Mouse (Mus musculus): ENCODE results near the gene Hadh.

DNA sequence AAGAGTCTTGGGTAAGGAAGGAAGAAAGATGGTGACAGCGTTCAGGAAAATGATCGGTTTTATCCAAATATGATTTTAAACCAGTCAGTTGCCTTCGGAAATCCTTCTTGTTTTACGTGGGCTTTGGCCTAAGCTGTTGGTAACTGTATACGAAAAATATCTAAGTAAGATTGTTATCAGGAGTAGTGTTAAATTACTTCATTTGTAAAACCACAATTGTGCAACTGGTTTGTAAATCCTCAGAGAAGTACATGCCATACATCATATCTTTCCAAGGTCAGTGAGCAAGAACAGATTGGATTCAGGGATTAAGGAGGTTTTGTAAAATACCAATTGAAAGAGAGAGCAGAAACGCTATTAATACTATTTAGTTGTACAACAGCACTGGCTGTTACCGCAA, 34.4 kb upstream of the Hadh start:
- TF ChIP-seq CTCF (IDR thresholded peaks at IDR 0.05; ENCODE audit: low read depth) = no peak
- no peak for TF ChIP-seq EP300 (IDR thresholded peaks at IDR 0.05; ENCODE audit: low read depth)

Data from liver, postnatal 0 days (tissue).